Mouse (Mus musculus) liver, adult 2 months (tissue): ENCODE data around the gene Slc47a1.

ENCODE experiments used
- CTCF ChIP-seq: fragments of 200-500 bp; IDR thresholded peaks from 2 replicates; pipeline ENCODE4 v1.5.1; 2011; ENCODE audit warnings: low read depth, low read length, control low read depth
- POLR2A ChIP-seq: fragments of 200-500 bp; IDR thresholded peaks from 2 replicates; pipeline ENCODE4 v1.6.1; 2011; ENCODE audit warnings: low read length, control low read depth; ENCODE audit not compliant: insufficient read depth; ENCODE audit errors: extremely low read depth

DNA sequence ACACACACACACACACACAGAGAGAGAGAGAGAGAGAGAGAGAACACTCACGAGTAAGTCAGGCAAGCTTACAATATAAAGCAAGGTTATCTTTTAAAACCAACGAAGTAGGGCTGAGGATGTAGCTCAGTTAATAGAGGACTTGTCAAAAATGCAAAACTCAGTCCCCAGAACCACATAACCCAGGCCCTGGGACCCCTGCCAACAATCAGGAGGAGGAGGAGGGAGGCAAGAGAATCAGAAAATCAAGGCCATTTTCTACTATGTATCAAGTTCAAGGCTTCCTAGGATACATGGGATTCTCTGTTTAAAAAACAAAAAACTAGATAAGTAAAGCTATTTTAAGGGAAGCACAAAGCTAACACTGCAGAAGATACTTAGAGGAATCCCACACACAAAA, 61.3 kb downstream of the Slc47a1 start:
- TF ChIP-seq POLR2A (no peak), CTCF (no peak)
